Mouse (Mus musculus) MN1 (cell line): ENCODE data around the gene Frmd4b.
"Not testable (repeated sequence)": the region's sequence is repeated elsewhere in the genome, so short reads cannot be mapped to it uniquely, and the experiment has no call there.

Experiments used
- DNase-seq: peaks from one replicate; pipeline ENCODE4 v3.0.0-alpha.2; 2016; ENCODE audit warnings: low spot score

The Frmd4b gene

DNA sequence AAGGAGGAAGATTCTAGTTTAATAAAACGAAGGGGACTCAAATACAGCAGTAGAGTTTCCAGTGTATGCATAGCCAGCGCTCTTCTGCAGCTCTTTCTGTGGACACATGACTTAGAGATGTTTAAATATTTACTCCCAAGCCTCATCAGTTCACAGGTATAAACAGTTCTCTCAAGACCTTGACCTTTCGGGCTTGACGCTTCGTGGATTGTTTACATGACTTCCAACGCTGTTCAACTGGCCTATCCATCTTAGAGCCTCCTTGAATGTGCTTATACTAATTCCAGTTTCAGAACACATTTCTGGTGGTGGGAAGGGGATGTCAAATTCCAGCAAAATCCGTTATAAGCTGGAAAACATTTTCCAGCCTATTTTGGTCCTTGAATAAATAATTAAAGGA lies 203.9 kb downstream of the Frmd4b start:
- DNase-seq: no peak

DNA sequence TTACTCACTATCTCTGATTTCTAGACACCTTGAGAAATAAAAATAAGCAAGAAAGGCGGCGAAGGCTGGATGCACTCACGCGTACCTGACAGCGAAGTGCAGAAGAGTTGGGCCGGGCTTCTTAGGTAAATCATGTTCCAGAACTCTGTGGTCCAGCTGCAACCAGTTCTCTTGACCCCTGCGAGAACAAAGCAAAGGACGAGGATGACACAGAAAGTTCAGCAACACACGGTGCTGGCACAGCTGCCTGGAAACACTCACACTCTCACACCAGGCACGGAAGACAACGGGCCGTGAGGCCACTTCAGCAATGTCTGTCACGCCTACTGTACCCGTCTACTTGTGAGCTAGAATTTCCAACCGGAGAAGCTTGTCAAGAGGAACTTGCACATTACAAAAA lies 204.9 kb downstream of the Frmd4b start:
- DNase-seq: no peak

DNA sequence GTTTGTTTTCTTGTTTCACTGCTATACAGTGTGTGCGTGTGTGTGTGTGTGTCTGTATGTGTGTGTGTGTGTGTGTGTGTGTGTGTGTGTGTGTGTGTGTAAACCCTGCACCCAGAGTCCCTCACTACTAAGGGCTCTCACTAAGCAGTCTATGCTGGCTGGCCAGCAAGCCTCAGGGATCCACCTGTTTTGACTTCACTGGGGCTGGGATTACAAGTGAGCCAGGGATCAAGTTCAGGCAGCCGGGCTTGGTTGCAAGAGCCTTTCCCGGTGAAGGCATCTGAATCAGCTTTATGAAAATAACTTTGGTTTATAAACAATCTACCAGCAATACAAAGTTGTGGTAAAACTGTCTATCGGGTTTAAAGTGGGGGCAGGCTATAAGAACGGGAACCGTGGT lies 206.0 kb downstream of the Frmd4b start:
- DNase-seq: no peak

DNA sequence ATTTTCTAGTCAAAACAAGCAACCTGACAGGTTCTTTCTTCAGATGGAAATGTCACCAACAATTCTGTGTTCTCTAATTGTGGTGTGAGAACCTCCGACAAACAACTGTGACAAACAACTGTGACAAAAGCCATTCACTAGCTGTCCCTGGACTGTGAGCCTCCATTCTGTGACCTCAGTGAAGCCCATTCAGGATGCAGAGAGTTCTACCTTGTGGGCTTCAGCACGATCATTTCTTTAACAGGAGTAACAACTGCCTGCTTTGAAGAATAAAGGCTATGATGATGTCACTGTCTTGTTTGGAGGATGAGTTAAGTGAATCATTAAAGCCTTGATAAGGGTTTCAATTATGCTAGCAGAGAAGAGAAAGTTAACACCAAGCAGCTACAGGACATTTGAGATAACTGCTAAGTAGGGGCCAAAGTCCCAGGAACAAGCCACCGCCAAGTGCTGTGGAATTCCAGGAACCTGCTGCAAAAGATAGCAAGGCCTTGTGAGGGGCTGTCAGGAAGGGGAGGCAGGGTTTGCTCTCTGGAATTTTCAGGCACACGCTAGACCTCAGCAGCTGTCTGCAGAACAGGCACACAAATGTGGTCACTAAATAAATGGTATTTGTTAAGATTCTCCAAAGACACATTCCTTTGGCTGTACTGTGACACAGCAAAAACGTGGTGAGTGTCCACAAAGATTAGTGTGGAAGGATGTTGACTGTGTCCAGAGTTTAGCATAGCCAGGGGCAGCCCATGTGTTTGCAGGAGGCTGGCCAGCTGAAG lies 207.7 kb downstream of the Frmd4b start:
- DNase-seq: peak; percentile 13

DNA sequence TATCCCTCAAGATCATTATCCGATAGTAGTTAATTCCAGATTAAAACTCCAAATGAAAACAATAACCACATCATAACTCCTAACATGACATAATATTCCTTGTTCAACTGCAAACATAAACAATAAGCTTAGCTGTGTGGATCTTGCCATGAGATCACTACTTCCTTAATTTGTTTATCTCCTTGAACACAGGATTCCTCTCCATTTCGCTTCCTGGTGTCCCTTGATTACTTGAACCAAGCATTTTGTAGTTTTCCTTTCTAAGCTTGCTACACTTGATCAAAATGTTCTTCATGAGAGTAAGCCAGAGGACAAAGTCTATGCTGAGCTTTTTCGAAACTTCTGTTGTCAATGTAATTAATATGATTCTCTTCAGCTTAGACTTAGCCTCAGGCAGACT lies 209.4 kb downstream of the Frmd4b start:
- DNase-seq: no peak

DNA sequence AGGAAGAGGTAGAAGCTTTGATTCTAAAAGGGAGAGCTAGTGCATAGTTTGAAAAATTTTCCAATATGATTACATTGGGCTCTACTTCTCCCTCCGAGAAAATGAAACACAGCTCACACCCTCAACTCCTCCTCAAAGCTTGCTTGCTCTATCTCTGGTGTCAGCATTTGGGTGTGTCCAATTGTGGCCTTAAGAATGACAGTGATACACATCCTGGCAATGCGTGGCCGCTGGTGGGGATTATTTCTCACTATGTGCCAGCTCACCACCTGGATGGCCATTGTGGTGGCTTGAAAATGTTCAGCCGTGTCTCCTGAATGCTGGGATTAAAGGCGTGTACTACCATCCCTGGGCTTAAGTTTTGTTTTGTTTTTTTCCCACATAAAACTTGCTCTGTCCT lies 209.9 kb downstream of the Frmd4b start:
- no peak for DNase-seq

DNA sequence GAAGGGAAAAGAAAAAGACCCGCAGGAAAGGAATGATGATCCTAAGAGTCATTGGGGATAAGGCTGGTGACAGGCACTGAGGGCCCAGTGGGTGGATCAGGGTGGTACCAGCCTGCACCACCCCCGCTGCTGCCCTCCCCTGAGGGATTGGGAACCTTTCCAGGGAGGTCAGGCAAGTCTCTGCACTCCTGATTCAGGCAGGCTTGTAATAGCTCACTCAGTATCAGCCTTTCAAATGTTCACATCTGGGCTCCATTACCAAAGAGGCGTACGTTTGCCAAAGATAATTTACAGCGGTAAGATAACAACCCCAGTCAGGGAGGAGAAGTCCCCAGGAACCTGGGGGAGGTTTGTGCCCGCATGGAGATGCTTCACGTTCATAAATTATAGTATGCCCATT lies 212.0 kb downstream of the Frmd4b start:
- peak; percentile 19 for DNase-seq

DNA sequence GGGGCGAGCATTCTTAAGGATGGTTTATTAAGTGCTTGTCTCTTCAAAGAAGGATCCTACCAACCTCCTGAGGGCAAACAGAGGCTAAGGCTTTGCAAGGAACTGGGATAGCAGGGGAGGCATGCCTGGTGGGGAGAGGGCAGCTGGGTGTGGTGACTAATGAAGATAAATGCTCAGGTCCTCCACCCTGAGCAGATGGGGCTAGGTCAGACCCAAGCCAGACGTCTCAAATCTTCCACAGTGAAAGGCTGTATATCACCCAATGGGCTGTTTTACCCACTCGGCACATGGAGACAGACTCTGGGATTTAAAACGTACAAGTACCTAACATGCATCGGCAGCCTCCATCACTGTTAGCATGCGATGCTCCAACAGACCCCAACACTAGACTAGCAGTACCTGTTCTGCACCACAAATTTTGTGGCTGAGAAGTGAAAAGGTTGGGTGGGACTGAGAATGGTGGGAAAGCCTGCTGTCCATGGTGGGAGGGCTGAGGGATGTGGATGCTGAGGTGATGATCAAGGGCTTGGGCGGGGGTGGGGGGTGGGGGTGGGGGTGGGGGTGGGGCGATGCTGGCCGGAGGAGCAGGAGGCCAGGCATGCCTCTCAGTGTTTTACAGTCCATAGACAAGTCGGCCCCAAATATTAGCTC lies 214.4 kb downstream of the Frmd4b start:
- DNase-seq: no peak

DNA sequence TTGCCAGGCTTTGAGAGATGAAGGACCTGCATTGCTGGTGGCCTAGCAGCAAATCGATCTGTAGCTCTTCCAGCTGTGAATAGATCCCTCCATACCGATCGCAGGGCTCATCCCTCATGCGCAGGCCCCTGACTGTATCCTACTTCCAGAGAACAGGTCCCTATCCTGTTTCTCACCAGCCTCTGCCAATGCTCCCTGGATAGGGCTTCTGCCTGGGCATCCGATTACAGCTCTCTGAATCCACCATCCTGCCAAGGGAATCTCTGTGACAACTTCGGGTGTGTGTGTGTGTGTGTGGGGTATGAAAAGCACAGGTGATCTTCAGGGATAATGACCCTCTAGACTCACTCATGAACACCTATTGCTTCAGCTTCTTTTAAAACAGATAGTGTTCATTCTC lies 216.9 kb downstream of the Frmd4b start:
- no peak for DNase-seq

DNA sequence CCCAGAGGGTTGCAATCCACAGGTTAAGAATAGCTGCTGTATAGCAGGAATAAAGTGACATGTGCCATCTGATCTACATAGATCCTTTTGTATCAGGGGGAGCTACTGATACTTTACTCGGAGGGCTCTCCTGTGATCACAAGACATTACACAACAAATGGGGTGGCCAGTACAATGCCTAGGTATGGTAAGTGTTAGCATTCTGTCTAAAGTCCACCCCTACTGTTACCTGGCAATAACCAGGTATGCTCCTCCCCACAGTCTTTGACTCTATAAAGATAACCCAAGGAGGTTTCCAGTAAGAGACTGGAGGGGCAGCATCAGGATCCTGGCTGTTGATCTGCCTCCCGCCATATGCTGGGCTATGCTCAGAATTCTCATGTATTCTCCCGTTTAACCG lies 219.4 kb downstream of the Frmd4b start:
- DNase-seq: no peak

DNA sequence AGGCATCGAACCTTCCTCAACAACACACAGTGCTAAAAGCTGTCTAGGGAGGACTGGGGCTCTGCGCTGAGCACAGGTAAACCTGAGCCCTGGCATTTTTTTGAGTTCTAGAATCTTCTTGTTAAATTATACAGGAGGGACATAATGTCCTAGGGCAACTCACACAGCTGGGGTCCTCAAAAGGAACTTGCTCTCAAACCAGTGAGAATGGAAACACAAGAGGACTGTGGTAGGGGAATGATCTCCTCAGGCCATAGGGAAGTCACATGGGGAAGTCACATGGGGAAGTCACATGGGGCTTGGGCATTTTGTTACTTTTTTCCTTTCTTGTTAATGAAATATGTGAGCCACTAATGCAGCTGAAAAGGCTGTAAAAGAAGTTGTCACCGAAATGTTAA lies 220.4 kb downstream of the Frmd4b start:
- no peak for DNase-seq

DNA sequence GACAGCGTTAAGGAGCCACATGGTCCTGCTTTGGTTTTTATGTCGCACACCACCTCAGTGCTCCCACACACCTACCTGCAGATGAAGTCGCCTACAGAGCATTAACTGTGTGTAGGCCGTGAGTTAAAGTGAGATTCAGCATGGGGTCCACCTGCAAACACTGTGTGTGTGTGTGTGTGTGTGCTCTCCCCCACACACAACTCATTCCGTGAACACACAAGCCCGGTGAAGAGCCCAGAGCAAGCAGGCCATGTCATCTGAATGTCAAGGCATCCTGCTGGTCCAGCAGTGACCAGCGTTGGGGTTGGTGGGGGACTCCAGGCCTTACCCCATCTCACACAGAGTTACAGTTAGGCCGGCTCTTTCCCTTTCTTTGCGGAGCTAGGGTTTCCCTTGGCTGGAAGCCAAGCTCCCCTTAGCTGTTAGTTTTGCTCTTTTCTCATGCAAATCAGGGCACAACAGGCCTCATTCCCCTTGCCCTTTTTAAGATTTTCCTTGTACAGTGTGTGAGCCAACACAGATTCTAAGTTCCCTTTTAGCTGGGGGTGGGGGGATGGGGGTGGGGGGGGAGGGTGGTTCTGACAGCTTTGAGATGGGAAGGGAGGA lies 220.9 kb downstream of the Frmd4b start:
- DNase-seq: peak; percentile 28

DNA sequence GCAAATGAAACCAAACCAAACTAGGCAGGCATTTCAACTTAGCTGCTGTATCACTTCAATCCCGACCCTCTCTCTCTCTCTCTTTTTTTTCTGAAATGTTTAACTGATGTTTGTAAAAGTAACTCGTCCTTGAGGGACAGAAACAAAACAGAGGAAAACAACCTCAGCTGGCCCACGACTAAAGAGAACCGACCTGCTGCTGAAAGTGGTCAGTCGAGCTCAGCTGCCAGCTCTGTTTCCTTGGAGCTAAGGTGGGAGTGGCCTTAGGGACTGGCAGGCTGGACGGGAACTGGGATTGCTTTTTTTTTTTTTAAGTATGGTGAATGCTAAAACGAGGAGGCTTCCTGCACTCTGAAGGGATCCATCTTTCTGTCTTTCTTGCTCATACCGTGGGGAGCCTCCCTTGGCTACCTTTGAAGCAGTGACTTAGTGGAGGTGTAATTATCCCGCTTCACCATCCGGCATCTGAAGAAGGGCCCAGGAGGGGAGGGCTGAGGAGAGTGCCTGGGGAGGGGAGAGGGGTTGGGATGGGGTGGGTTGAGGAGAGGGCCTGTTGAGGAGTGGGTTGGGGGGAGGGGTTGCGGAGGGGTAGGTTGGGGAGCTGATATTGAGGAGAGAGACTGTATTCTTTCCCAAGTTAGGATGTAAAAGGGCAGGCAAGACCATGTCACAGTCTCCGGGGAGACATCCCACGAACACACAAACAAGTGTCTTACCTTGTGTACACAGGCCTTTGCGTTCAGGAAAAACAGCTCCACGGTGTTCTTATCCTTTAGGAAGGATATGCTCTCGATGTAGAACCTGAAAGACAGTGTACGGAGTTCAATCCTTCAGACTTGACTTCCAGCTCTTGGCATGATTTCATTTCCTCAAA lies 221.6 kb downstream of the Frmd4b start:
- DNase-seq: peak; percentile 35

DNA sequence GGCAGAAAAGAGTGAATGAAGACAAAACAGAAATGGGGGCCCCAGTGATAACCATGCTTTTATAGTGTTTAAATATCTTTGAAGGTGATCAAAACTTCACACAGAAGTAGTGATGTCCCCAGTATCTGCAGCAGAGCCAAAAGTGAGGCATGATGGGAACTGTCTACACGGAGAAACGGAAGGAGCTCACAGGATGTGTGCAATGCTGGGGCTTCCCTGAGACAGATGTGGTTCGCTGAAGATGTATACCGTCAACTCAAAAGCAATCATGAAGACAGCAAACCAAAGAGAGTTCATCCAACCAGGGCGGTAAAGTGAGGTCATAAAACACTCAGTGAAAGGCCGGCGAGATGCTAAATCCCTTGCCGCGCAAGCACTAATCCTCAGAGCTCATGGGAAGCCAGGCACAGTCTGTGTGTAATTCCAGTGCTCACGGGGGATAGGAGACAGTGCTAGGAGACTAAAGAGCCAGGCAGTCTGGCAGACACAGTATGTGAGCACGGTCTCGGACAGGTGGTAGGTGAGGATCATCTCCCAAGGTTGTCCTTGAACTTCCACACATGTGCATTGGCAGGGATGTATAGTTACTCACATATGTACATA lies 222.8 kb downstream of the Frmd4b start:
- no peak for DNase-seq

DNA sequence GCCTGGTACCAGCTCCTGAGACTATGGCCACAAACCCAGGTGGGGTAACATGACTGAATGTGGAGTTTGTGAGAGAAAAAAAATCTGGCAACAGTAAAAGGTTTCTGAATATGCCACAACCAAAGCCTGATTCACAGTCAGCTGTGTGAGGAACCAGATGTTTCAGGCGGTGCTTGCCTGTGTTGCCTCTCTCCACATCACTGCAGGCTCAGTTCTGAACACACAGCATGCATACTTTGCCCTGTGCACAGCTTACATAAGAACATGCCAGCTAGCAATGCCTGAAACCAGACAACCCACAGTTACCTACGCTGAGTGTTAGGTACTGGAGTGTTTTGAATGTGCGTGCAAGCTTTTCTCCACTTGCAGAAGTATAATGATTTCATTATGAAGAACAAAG lies 224.4 kb downstream of the Frmd4b start:
- no peak for DNase-seq

DNA sequence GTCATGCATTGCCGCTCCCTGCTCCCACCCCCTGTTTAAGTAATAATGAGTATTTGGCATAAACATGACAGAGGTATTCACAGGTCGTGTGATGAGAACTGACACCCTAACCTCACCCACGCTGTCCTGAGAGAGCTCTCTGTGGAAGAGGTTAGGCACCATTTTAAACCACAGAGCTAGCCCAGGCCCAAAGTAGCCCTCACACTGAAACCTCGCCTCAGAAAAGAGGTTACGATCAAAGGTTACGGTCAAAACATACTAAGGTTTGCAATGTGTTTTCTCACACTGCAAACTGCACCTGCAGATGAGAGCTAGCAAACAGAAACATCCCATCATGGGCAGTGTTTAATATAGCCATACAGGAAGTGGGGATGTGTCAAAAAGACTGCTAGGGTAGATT lies 230.0 kb downstream of the Frmd4b start:
- no peak for DNase-seq

DNA sequence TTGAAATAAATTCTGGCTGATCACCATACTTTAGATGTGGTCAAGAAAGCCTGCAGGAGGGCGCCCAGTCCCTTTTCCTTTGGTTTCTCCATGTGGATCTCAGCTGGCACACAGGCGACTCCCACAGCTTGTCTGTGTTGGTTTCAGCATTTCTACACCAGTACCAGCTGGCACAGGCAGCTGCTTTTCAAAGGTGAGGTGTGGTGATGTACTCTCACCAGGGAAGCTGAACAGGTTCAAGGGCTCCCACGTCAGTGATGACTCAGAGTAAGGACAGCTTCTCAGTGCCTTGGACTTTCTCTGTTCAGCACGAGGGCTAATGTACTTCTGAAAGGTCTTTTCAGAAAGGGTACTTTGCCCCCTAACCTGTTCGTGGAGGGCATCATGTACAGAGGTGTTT lies 232.4 kb downstream of the Frmd4b start:
- no peak for DNase-seq

DNA sequence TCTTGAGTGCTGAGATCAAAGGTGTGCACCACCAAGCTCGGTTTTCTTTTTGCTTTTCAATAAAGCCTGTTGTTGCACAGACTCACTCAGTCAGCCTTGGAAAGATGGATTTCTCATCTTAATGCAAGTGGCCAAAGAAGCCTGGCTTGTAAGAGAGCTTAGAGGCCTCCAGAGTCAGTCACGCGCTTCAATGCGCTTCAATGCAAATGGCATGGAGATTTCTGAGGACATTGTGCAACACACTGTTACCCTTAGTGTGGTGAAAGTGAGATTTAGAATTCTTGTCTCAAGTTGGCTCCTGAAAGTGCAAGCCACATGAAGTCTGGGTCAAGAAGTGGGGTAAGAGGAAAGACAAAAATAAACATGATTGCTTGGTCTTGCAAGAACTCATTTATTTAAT lies 236.1 kb downstream of the Frmd4b start:
- no peak for DNase-seq

DNA sequence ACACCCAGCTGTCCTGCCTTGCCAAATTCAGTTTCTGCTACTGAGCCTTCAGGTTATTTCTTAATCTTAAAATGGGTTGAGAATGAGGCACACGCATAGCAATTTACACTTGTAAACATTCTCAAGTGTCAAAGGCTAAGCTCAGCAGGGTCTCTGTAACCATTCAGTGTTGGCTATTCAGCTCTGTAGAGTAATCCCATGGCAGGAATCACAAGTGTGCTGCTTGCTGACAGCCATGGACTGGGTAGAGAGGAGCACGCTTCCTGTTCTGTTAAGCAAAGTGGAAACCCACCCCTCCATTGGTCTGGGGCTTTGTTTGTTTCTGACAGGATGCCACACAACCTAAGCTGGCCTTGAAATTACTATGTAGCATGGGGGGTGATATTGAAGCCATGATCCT lies 246.4 kb downstream of the Frmd4b start:
- DNase-seq: no peak

DNA sequence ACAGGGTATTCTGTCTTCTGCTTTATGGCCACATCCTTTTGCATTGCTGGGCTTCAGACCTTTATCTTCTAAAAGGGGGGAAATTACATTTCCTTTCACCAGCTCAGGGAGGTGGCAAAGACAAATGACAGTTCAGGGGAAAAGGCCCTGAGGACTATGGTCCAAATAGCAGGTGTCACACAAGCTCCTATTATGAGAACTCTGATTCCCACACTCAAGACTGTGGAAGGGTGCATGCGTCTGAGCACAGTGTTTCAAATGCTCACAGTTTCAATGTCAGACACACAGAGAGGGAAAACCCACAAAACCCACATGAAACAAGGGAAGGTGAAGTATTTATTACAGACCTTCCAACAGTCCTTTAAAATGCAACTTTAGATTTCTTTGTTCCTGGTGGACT lies 246.9 kb downstream of the Frmd4b start:
- no peak for DNase-seq

DNA sequence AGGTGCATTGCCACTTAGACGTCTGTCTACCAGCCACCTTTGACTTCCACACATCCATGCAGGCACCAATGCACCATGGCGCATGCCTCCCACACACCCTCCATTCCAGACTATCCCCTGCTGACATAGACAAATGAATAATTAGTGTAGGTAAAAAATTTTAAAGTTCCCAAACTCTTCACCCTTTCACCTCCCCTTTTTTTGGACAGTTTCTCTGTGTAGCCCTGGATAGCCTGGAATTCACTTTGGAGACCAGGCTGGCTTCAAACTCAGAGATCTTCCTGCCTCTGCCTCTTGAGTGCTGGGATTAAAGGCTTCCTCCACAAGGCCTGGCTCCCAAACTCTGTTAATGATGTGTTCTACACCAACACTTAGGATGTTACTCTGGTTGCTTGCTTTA lies 253.5 kb downstream of the Frmd4b start:
- DNase-seq: no peak

DNA sequence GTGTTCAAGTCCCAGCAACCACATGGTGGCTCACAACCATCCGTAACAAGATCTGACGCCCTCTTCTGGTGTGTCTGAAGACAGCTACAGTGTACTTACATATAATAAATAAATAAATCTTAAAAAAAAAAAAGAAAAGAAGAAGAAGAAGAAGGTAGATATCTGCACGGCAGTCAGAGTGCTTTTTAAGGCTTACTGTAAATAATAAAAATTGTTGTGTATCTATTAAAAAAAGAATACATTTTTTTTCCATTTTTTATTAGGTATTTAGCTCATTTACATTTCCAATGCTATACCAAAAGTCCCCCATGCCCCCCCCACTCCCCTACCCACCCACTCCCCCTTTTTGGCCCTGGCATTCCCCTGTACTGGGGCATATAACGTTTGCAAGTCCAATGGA lies 259.7 kb downstream of the Frmd4b start:
- not testable (repeated sequence) for DNase-seq
